Mouse (Mus musculus) megakaryocyte progenitor cell, adult 5-6 weeks (primary cell): ENCODE data around the gene Pfn1. TPM values are rescaled to one million over a fixed set of nuclear protein-coding genes. Genes with fewer than 3 reads are reported as not detected.

Experiments
- ATAC-seq: replicated peaks from 2 replicates; pipeline ENCODE4 v1.8.0; 2016; ENCODE audit warnings: mild to moderate bottlenecking, moderate TSS enrichment, inconsistent platforms; ENCODE audit not compliant: poor library complexity
- total RNA-seq, 2 experiments: library from RNA; stranded (forward) in 1 of 2; stranded (reverse) in 1 of 2; fragments of 157-497, 149-512 nt in 1 of 2; fragments of 200-1000 nt in 1 of 2; gene quantifications; 2 replicates each; pipeline versions ENCODE4 v1.2.3 to v1.2.4; 2015 to 2017

Gene Pfn1
- total RNA-seq, 2 experiments from 2014 or later: 574 to 1,218 TPM

- ATAC-seq: no peak
These were observed 23.6 kb upstream of the Pfn1 start for GRCm38 (mm10) chr11:70678092-70678491.

GRCm38 (mm10) chr11:70674501-70674900, 20.1 kb upstream of the Pfn1 start:
- ATAC-seq: peak; percentile 32; the same call in 1 of the 2 replicates

GRCm38 (mm10) chr11:70674014-70674413, 19.6 kb upstream of the Pfn1 start:
- no peak for ATAC-seq

GRCm38 (mm10) chr11:70671333-70672047, 17.0 kb upstream of the Pfn1 start:
- ATAC-seq: no peak

- ATAC-seq: no peak
These were observed 16.0 kb upstream of the Pfn1 start for GRCm38 (mm10) chr11:70670483-70670882.

- peak; percentile 52 for ATAC-seq
These were observed 15.3 kb upstream of the Pfn1 start for GRCm38 (mm10) chr11:70669582-70670345.

GRCm38 (mm10) chr11:70668771-70669505, 14.5 kb upstream of the Pfn1 start, which contains the start of gene Spag7:
TSS of gene Spag7 (minus strand) at chr11:70669416.
- ATAC-seq: peak; percentile 78

GRCm38 (mm10) chr11:70668335-70668770, 13.9 kb upstream of the Pfn1 start:
- ATAC-seq: no peak

GRCm38 (mm10) chr11:70667271-70668150, 13.1 kb upstream of the Pfn1 start:
- ATAC-seq: no peak

GRCm38 (mm10) chr11:70666687-70667086, 12.2 kb upstream of the Pfn1 start:
- no peak for ATAC-seq

- ATAC-seq: no peak
These were observed 10.3 kb upstream of the Pfn1 start for GRCm38 (mm10) chr11:70664741-70665140.

GRCm38 (mm10) chr11:70663957-70664356, 9.5 kb upstream of the Pfn1 start:
- ATAC-seq: no peak

GRCm38 (mm10) chr11:70663101-70663500, 8.7 kb upstream of the Pfn1 start:
- ATAC-seq: no peak

GRCm38 (mm10) chr11:70660571-70660970, 6.1 kb upstream of the Pfn1 start:
- no peak for ATAC-seq

GRCm38 (mm10) chr11:70658942-70659341, 4.5 kb upstream of the Pfn1 start:
- ATAC-seq: no peak

GRCm38 (mm10) chr11:70658521-70658920, 4.1 kb upstream of the Pfn1 start:
- no peak for ATAC-seq

GRCm38 (mm10) chr11:70657991-70658390, 3.5 kb upstream of the Pfn1 start:
- ATAC-seq: no peak

GRCm38 (mm10) chr11:70657573-70657972, 3.1 kb upstream of the Pfn1 start:
- ATAC-seq: no peak

GRCm38 (mm10) chr11:70656964-70657363, 2.5 kb upstream of the Pfn1 start, which contains the start of gene Eno3:
TSS of gene Eno3 (plus strand) at chr11:70657202.
- ATAC-seq: no peak

GRCm38 (mm10) chr11:70656456-70656927, 2.0 kb upstream of the Pfn1 start:
- no peak for ATAC-seq
